Mouse (Mus musculus) retina, postnatal 1 day (tissue): ENCODE measurements around the gene Sipa1l2.
A peak's percentile ranks its signal among the peaks of the same experiment; 100 is the strongest.

Experiments used
- DNase-seq: peaks from one replicate; pipeline ENCODE4 v3.0.0-alpha.2; 2012

Gene Sipa1l2

DNA sequence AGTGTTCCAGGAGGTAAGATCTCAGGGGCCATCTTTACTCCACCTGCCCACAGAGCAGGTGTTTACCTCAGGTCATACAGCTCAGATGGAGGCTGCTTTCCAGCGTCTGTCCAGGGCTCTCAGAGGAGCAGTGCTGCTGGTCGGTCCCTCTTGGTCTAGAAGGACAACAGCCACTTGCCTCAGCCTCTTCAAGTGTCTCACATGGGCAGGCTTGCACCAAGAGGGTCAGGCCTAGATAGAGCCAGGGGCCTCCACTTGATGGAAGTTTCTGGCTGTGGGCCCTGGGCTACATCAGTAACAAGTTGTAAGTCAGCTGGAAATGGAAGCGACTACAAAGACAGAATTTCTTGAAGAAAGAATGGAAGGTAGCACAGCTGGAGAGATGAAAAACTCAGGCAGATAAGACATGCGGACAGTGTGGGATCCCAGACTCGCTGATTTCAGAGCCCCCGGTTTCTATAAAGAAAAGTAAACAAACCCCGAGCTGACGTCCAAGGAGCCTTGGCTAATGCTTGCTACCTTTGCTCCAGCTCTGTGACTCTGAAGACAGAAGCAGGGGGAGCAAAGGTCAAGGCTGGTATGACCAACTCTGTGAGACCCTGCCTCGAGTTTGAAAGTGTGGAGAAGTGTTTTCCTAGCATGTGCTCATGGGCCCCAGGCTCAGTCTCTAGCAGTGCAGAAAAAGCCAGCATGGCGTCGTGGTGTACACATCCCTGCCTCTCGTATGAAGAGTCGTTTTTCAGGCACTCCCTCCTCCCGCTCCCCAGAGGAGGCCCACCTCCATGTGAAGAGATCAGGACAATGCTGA lies 58.5 kb downstream of the Sipa1l2 start:
- no peak for DNase-seq

DNA sequence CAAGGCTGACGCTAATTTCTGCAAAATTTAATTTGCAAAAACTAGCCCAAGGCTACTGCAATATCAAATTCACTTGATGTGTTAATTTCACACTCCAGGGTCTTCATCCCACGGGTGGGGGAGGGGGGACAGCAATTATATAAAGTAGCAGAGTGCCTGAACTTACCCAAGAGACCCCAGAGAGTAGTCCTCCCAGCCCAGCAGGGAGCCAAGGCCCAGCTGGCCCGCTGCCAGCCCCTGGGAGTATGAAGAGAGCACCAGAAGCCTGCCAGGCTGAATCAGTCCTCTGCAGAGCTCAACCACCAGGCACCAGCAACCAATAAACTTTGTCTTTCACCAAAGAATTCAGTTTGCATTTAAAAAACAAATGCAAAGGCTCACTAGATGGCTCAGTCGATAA lies 59.8 kb downstream of the Sipa1l2 start:
- DNase-seq: peak; percentile 87

DNA sequence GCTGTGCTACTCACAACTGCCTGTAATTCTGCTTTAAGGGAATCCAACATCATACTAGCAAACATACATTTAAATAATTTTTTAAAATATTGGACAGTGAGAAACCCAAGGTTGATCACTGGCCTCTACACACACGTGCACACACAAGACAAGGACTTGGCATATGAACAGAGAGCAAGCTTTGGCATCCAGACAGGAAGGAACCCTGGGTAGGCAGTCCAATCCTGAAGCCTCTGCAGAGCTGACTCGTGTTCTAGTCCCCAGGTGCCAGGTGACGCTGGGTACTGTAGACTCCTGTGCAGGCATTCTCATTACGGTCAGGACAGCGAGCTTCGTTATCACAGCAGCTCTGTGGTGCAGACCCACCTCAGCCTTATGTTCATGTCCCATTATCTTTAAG lies 60.4 kb downstream of the Sipa1l2 start:
- no peak for DNase-seq

DNA sequence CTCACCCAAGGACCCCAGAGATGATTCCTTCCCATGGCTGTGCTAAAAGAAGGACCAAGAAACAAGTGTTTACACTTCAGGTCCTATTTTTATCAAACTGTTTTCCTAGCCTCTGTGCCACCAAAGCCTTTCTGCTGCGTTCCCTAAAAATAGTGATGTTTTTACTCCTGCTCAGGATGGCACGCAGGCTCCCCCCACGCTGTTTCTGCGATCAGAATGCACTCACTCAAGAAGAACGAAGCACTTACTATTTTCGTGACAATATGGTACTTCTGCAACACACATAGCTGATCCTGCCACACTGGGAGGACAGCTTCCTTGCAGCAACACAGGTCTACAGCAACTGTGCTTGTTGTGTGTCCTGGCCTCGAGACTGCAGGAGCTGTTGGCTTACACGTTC lies 62.3 kb downstream of the Sipa1l2 start:
- DNase-seq: no peak

DNA sequence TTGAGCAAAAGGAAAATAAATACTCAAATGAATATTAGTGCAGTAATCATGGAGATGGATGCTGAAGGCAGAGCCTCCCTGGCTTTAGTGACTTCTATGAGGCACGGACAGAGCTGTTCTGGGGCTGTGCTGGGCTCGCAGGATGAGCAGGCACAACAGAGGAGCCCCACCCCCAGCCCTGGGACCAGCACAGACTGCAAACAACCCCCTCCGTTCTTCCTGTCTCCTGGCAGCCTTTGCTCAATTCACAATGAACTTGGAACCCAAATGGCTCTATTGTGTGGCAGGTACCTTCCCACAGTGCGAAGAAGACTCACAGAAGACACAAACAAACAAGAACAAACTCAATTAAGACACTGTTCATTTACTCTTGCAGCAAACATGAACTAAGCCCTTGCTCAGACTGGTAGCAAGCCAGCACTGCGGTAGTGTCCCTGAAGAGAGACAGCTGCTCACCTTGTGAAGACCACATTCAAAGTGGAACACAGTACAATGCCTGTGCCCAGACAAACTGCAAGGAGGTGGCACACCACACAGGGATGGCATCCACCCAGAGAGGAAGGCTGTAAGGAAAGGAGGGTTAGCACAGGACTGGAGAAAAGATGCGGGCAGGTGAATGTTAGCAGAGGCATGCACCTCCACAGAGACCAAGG lies 64.9 kb downstream of the Sipa1l2 start:
- peak; percentile 46 for DNase-seq

DNA sequence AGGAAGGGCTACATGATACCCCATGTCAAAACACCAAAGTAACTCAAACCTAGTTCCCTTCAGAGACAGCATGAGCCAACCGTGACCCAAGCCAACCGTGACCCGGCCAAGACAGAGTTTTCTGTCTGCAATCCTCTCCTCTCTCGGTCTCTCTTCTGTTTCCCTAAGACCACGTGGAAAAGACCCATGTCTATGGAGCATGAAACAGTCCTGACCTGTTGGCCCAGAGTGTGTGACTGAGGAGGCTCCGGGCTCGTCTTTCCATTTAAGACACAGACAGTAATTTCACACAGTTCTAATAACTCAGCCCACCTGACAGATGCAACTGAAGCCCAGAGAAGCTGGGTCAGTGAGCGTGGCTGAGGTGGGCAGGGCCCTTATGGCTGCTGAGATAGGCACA lies 65.8 kb downstream of the Sipa1l2 start:
- no peak for DNase-seq

DNA sequence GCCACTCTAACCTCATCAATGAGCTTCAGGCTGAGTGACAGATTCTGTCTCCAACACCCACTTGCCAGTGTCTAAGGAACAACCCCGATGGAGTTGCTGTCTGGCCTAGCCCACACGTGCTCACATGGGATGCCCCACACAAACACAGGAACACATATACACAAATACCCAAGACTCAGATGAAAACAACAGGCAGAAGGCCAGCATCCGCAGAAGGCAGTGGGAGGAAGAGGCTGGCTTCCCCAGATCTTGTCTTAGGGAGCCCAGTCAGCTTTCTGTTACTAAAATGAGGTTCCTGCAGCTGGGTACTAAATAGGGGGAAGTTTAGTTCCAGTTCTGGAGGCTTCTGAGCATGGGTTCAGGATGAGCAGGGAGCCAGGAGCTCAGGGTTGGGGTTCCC lies 66.8 kb downstream of the Sipa1l2 start:
- DNase-seq: no peak

DNA sequence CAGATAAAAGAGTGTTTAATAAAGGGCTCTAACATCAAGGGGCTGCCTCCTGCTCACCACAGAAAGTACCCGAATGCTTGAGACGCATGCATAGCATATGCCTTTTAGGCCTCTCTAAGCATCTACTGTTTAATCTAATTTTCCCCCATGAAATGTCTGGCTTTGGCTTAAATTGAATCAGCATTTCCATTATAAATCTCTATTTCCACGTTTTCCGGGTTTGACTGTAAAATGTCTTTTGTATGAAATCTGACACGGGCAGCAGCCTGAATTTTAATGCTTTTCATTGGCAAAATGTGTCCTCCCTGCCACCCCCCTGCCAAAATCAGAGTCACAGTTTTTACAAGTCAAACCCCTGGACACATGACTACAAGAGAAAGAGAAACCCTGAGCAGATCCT lies 69.6 kb downstream of the Sipa1l2 start:
- DNase-seq: no peak

DNA sequence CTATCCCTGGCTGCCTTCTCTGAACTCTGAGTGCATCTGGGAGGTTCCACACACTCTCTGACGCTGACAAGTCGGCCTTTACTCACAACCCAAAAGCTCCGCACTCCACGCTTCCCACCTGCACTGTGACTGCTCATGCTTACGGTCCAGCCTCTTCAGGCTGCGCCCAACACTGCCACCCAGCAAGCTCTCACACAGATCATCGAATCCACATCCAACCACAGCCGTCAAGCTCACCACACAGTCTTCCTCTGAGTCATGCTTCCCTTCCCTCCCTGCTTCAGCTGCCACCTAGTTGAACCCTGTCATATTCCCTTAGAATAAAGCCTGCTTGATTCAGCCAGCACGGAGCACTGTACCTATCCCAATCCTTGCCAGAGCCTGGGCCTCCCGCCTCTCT lies 71.1 kb downstream of the Sipa1l2 start:
- no peak for DNase-seq

DNA sequence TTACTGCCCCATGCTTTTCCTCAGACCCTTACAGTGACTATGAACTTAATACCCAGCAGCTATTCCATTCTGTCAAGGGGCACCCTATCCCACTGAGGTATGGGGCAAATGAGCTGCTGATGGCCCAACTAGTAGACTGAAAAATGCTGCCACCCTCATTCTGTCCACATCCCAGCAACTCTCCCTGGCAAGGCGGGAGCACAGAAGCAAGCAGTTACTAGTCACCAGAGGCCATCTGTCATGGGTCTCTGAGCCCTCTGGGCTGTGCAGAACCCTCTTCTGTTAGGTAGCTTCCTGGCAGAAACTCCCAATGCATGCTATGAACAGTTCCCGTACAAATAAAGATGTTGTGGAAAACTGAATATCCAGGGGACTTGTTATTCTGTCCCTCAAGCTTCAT lies 74.1 kb downstream of the Sipa1l2 start:
- DNase-seq: no peak

DNA sequence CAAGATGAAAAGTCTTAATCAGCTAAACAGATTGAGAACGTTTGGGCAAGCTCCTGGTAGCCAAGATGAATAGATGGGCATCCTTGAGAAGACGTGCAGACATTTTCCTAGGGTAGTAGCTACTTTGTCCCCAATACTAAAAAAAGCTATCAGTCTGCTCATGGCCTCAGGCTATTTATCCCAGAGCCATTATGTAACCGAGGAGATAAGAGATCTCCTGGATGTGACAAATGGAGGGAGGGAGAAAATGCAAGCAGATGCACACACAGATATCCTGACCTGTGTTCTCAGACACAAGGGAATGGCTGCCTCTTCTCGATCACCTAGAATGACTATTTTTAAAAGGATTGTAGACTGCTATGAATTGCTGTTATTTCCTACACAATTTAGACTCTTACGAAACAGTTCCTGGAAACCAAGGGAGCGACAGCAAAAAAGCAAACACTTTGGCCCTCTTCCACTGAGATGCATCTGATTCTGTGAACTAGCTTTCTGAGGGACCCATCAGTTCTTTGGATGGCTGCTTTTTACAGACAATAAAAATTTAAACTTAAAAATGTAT lies 76.3 kb downstream of the Sipa1l2 start:
- DNase-seq: no peak

DNA sequence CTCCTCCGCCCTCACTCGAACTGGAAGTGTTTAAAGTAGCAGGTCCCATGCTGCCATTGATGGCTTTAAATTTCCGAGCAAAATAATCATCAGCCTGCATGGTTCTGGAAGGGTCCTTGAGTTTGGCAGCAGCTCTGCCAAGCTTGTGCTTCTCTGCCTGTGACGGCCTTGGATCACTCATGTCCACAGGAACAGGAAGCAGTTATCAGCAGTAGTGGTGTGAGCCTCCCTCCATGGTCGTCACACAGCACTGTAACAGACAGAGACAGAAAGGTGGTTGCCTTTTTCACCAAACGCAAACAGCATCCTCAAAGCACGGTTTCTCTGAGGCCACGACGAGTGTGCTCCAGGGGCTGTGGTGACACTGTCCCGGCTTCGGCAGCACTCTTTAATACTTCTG lies 77.2 kb downstream of the Sipa1l2 start:
- DNase-seq: no peak

DNA sequence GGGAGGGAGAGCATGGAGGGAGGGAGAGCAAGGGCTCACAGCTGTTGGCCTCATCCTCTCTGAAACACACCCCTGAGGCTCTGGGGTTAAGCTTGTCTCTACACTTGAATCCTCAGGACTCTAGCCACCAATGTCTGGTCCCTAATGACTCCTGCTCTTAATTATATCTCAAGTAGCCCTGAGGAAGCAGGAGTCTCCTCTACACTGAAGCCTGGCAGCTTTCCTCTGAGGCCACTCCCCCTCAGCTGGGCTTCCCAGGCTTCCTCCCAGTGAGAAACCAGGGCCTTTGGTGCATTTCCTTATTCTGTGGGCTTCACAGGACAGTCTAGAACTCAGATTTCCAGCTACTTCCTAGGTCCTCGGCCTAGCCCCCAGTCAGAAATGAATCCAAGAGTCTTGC lies 80.9 kb downstream of the Sipa1l2 start:
- no peak for DNase-seq

DNA sequence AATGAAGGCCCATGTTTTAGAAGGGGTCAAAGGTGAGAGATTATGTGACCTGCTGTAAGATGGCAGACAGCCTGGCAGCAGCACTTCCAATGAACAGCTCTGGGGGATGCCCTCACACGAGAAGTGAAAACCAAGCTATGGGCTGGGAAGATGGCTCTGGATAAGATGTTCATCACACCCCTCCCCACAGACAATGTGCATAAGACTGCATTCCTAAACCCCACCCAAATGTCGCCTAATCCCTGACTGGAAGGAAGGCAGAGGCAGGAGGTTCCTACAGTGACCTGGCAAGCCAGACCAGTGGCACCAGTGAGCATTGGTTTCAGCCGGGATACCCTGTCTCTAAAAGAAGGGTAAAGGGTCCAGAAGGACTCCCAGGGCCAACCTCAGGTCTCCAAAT lies 83.9 kb downstream of the Sipa1l2 start:
- DNase-seq: no peak

DNA sequence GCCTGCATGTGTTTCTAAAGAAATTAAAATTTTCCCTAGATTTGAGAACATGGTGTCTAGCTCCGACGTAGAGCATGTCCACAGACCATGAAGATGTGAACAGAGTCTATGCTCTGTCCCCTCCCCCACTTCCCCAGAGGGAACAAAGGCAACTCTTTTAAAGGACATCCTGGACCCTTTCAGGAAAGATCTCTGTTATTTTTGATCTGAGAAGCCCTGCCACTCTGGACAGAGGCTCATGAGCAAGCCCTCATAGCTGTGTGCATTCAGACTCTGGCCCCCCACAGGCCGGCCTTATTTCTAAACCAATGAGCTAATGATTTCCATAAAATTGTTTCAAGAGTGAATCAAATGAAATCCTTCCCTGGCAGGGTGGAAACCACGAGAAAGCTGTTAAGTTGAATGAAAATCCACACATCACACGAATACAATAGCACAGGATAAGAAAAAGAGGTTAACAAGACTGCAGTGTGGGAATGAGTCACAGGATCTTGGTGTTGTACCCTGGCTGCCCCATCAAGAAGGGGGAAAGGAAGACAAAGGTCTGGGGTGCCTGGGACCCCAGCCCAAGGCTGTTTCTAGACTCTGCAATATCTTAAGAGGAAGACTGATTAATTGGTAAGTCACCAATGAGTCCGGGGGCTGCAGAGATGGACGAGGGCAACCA lies 84.9 kb downstream of the Sipa1l2 start:
- no peak for DNase-seq

DNA sequence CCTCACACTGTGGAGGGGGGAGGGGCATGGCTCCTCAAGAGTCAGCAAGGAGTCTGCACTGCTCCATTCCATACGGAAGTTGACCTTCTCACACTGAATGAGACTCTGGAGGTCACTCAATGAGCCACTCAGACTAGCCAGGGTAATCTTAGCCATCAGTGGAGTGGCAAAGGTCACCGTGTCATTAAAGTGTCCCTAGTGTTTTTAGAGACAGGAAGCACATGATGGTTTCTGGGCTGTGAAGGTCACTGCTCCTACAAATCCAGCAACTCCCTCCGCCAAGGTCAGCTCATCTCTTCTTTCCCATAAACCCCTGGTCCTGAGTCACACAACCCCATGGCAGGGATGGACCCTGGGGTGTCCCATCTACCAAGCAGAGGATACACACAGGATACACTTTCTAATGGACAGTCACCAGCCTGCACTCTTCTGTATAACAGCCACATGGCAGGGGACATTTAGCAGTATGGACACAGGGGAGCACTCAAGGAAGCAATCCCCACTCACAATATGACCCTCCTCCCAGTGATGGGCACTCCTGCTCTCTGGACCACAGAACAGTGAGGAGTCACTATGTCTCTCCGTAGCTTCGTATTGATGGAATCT lies 87.0 kb downstream of the Sipa1l2 start:
- DNase-seq: no peak

DNA sequence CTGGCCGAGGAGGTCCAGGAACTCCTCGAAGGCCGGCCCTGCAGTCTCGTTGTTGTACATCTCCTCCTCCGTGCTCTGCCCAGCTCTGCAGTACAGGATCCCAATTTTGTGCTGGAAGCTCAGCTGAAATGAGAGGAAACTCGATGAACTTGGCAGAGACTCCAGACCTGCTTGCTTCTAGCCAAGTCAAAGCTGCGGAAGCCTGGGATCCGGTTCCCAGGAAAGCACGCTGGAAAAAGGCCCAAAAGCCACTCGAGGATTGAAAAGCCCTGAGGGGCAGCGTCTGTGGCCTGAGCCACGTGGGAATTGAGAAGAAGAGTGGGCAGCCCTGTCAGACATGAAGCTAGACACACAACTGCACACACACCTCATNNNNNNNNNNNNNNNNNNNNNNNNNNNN lies 94.7 kb downstream of the Sipa1l2 start:
- no peak for DNase-seq

DNA sequence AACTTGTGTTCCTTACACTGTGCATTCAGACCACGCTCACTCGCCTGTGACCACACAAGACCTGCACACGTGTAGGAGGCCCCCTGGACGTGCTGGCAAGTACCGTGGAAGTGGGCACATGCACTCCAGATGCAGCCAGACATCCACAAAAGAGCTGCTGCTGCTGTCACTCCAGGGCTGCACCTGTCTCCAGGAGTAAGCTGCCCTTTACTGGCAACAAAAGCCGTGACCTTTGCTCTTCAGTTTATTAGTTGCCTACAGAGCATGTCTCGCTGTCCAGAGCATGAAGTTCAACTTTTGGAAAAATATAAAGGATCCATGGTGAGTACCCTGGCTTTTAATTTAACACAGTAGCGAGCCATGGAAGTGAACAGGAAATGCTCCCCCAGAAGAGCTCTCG lies 98.2 kb downstream of the Sipa1l2 start:
- DNase-seq: no peak

DNA sequence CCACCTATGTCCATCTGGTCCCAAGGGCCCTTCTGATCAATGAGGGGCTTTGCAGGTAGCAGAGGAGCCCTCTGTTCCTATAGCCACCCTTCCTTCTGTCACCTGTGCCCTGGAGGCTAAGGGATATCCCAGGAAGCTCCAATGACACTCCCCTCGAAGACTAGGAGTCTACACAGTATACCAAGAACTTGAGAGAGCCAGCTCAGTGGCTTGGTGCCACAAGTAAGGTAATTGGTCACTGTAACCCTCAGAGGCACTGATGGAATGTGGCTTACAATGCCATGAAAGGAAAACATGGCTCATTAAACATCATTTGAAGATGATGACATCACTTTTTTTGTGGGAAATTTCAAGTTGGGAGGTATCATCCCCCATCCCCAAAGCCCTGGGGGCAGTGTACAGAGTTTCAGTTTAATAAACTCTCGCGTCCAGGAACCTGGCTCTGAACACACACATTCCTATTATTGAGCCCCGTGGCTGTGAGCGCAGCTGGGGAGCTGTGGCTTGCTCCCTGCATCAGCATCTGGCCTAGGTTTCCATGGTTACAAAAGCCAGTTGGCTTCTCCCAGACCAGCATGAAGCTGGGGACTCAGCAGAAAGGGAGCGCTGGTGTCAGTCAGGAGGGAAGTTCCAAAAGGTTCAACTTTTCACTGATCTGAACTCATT lies 104.3 kb downstream of the Sipa1l2 start:
- DNase-seq: peak; percentile 73

DNA sequence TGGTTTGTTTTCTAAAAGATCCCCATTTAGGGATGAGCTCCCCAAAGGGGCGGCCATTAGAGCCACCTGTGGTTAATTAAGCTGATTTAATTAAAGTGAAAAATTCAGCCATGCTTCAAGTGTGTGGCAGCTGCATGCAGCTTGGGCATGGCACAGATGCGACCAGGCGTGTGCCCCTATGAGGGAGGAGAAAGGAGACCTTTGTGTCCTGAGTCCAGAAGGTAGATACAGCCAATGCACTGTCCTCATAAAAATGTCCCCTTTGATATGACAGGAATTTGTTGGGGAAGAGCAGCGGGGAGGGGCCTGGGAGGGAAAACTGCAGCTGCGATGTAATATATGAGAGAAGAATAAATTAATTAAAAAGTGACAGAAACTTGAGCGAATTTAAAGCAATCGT lies 106.7 kb downstream of the Sipa1l2 start:
- peak; percentile 73 for DNase-seq

DNA sequence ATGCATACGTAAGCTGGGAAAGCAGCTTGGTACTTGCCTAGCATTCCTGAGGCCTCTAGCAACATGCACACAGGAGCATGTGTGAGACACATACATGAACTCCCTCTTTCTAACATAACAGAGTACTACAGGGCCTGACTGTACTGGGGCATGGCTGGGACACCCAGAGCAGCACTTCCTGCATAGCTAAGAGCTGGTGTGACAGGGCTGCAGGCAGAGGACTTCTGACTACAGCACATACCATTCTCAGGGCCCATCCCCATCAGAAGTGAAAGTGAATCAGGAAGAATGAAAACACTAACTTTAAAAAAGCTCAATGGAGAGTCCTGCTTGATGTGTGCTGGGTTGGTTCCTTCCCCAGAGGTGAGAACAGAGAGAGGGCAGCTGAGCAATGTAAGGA lies 108.1 kb downstream of the Sipa1l2 start:
- DNase-seq: no peak

DNA sequence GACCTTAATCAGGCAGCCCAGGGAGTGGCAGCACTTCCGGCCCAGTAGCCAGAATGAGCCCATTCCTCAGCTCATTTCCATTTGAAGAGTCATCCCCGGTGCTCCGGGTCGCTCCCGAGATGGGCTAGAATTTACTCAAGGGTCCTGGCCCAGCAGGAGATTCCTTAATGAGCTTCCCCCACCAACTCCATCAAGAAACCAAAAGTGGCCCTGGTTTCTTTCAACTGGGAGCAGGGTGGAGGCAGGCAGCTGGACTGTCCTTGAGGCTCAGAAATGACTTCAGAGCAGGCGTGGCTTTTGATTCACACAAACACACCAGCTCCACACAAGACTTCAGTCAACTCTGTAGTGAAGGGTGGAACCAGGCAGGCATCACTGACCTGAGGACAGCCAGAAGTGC lies 109.0 kb downstream of the Sipa1l2 start:
- no peak for DNase-seq

DNA sequence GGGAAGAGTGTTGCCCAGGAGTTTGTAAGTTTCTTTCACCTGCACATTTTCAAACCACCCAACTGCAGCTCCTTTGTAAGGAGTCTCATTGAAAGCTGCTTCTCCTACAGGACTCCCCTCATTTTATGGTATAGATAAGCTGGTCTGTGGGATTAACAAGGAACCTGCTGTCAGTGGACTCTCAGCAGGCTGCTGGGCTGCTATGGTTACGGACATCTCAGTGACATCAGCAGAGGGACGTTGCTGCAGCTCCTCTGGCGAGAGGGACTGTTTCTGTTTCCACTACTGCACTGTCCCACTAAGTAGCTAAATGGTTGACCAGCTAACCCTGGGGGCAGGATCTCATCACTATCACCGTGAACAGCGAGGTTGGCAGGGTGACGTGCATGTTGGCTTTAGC lies 120.6 kb downstream of the Sipa1l2 start:
- DNase-seq: peak; percentile 58
